Mouse (Mus musculus): ENCODE data around the gene Gpam. TPM values are rescaled to one million over a fixed set of nuclear protein-coding genes. Genes with fewer than 3 reads are reported as not detected.

Gpam gene
- polyA plus RNA-seq, 1 experiment from 2014 or later: 24.7 TPM

DNA sequence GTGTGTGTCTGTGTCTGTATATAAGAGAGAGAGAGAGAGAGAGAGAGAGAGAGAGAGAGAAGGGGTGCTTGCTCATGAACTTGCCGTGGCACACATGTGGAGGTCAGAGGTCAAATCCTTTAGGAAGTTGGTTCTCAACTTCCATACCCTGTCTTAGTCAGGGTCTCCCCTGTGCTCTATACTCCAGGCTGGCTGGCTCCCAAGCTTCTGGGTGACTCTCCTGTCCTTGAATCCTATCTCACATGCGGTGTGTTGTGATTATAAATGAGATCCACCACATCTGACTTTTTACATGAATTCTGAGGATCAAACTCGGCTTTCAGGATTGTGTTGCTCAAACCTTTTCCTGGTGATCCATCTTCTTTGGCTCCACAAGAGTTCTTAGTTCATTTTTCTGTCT lies 5.4 kb upstream of the Gpam start:
- Histone ChIP-seq H3K27ac (ENCODE audit: low read length) (no peak overlapping the region), H3K4me3 (replicated peaks; ENCODE audit: low read length) (no peak overlapping the region), H3K27me3 (replicated peaks; ENCODE audit: control insufficient read depth, insufficient read depth, low read length) (no peaks in the 10 kb centered on the region), H3K36me3 (ENCODE audit: control insufficient read depth, insufficient read depth) (no peaks in the 10 kb centered on the region), H3K4me1 (replicated peaks; ENCODE audit: control insufficient read depth, insufficient read depth, low read length) (no peaks in the 10 kb centered on the region), H3K9ac (replicated peaks; ENCODE audit: low read depth, low read length) (no peak overlapping the region), H3K4me2 (ENCODE audit: low read length) (no peak overlapping the region), H3K9me3 (ENCODE audit: control insufficient read depth, low read length) (no peaks in the 10 kb centered on the region)
- no peak for ATAC-seq
- WGBS: 90% methylated on average over 3 of the region's 3 CpGs

DNA sequence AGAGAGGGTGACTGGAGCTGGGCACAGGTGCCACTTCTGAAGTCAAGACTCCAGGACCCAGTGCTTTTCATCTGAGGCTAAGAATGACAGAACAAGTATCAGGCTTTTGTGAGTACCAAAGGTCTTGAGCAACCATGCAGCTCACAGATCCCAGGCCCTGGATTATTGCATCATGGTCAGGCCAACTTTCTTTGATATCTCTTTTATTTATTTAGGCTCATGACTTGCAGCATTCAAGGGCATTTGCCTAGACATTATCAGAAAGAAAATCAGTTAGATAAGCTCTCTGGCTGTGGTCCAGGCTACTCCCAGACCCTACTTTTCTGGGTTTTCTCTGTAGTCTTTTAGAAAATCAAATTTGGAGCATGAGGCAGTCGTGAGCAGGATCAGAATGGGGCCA lies 4.7 kb upstream of the Gpam start:
- H3K27ac ChIP-seq (ENCODE audit: low read length): no peak overlapping the region
- no peaks in the 10 kb centered on the region for H3K4me1 ChIP-seq (replicated peaks; ENCODE audit: control insufficient read depth, insufficient read depth, low read length)
- 33% methylated on average over 1 of the region's 1 CpGs for WGBS
- H3K9ac ChIP-seq (replicated peaks; ENCODE audit: low read depth, low read length): no peak overlapping the region
- no peak overlapping the region for H3K4me3 ChIP-seq (replicated peaks; ENCODE audit: low read length)
- ATAC-seq: no peak
- H3K4me2 ChIP-seq (ENCODE audit: low read length): no peak overlapping the region
- no peaks in the 10 kb centered on the region for H3K36me3 ChIP-seq (ENCODE audit: control insufficient read depth, insufficient read depth)
- no peaks in the 10 kb centered on the region for H3K27me3 ChIP-seq (replicated peaks; ENCODE audit: control insufficient read depth, insufficient read depth, low read length)
- H3K9me3 ChIP-seq (ENCODE audit: control insufficient read depth, low read length): no peaks in the 10 kb centered on the region

DNA sequence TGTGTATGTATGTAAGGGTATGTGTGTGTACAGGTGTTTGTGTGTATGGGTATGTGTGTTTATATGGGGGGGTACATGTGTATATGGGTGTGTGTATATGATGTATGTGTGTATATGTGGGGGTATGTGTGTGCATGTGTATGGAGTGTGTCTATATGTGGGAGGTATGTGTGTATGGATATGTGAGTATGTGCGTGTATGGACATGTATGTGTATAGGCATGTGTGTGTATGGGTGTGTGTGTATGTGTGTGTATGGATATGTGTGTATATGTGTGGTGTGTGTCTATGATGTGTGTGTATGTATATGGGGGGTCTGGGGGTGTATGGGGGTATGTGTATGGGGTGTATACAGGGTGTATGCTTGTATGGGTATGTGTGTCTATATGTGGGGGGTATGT lies 1.4 kb upstream of the Gpam start:
- WGBS: 94% methylated on average over 1 of the region's 1 CpGs
- Histone ChIP-seq H3K27me3 (replicated peaks; ENCODE audit: control insufficient read depth, insufficient read depth, low read length) (no peaks in the 10 kb centered on the region), H3K27ac (ENCODE audit: low read length) (no peak overlapping the region), H3K4me3 (replicated peaks; ENCODE audit: low read length) (no peak overlapping the region), H3K36me3 (ENCODE audit: control insufficient read depth, insufficient read depth) (no peaks in the 10 kb centered on the region), H3K4me1 (replicated peaks; ENCODE audit: control insufficient read depth, insufficient read depth, low read length) (no peaks in the 10 kb centered on the region), H3K4me2 (ENCODE audit: low read length) (no peak overlapping the region), H3K9me3 (ENCODE audit: control insufficient read depth, low read length) (no peaks in the 10 kb centered on the region), H3K9ac (replicated peaks; ENCODE audit: low read depth, low read length) (no peak overlapping the region)
- no peak for ATAC-seq

DNA sequence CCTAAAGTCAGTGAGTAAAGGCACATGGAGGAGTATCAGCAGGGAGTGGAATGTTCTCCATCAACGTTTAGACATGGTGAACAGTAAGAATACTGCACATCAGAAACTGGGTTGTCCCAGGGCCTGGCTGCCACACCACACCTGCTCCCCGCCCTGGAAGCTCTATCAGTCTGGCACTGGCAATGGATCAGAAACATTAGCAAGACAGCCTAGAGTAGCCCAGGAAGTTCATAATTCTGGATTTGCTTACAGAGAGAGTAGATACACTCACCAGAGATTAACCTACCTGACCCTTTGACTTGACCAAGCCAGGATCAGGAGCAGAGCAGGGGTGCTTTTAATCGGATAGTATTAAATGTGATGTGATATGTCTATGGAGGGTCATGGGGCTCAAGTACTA lies 1.6 kb downstream of the Gpam start:
- H3K27me3 ChIP-seq (replicated peaks; ENCODE audit: control insufficient read depth, insufficient read depth, low read length): no peaks in the 10 kb centered on the region
- H3K4me3 ChIP-seq (replicated peaks; ENCODE audit: low read length): no peak overlapping the region
- no peaks in the 10 kb centered on the region for H3K9me3 ChIP-seq (ENCODE audit: control insufficient read depth, low read length)
- ATAC-seq: no peak
- no peak overlapping the region for H3K4me2 ChIP-seq (ENCODE audit: low read length)
- peaks cover 6% of the 10 kb centered on the region; the same call in 1 of the 2 replicates for H3K4me1 ChIP-seq (replicated peaks; ENCODE audit: control insufficient read depth, insufficient read depth, low read length)
- no peaks in the 10 kb centered on the region for H3K36me3 ChIP-seq (ENCODE audit: control insufficient read depth, insufficient read depth)
- no peak overlapping the region for H3K27ac ChIP-seq (ENCODE audit: low read length)
- WGBS: 92% methylated on average over 3 of the region's 3 CpGs
- no peak overlapping the region for H3K9ac ChIP-seq (replicated peaks; ENCODE audit: low read depth, low read length)

DNA sequence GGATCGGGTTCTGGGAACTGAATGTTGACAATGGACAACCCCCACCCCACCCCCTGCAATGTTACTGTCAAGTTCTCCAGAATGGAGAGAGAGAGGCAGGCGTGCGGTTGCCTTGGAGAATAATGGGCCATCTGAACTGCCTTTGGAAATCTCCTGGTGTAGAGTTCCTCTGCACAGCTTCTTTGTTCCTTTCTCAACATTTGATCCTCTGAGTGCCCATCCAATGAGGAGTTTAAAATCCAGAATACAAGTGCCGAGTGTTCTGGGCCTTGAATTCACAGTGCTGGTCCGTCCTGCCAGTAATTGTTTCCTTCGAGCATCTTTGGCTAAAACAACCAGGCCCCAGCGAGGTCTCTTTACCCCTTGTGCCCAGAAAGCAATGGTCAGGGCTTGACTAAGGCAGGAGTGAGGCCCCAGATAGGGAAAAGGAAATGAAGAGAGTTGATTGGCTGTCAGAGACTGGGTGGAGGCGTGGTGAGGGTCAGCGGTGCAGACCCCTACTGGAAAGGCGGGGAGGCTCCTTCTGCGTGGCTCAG lies 4.0 kb downstream of the Gpam start:
- H3K4me3 ChIP-seq (replicated peaks; ENCODE audit: low read length): no peak overlapping the region
- H3K9ac ChIP-seq (replicated peaks; ENCODE audit: low read depth, low read length): no peak overlapping the region
- H3K27me3 ChIP-seq (replicated peaks; ENCODE audit: control insufficient read depth, insufficient read depth, low read length): no peaks in the 10 kb centered on the region
- no peak overlapping the region for H3K4me2 ChIP-seq (ENCODE audit: low read length)
- peaks cover 6% of the 10 kb centered on the region; the same call in 1 of the 2 replicates for H3K4me1 ChIP-seq (replicated peaks; ENCODE audit: control insufficient read depth, insufficient read depth, low read length)
- H3K9me3 ChIP-seq (ENCODE audit: control insufficient read depth, low read length): no peaks in the 10 kb centered on the region
- WGBS: 19% methylated on average over 11 of the region's 11 CpGs
- H3K36me3 ChIP-seq (ENCODE audit: control insufficient read depth, insufficient read depth): no peaks in the 10 kb centered on the region
- 0 out of 2 replicates have a peak, but pooled peaks have one; percentile 15 for ATAC-seq
- H3K27ac ChIP-seq (ENCODE audit: low read length): no peak overlapping the region

DNA sequence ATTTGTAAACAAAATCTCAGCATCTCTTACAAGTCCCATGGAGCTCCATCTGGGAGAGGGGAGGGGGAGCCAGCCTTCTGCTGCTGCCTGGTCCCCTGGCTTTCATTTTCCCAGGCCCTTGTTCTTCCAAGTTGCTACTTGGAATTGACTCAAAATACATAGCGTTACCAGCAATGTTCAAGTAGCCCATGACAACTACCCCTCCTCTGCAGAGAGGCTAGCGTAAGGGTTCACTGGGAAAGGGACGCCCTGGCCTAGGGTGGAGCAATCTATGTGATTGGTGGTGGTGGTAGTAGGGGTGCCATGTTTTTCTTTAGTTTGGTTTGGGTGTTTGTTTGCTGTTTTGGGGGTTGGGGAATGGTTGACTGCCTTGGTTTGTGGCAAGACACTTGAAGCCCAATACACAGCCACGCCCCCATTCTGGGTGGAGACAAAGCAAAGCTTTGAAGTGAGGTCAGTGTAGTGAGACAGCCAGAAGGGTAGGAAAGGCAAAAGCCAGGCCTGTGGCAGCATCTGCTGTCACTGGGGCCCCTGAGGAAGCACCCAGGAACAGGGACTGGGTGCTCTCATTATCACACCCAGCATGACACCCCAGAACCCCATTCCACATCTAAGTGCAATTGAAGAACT lies 4.6 kb downstream of the Gpam start:
- H3K9ac ChIP-seq (replicated peaks; ENCODE audit: low read depth, low read length): no peak overlapping the region
- peaks cover 6% of the 10 kb centered on the region; the same call in 1 of the 2 replicates for H3K4me1 ChIP-seq (replicated peaks; ENCODE audit: control insufficient read depth, insufficient read depth, low read length)
- H3K36me3 ChIP-seq (ENCODE audit: control insufficient read depth, insufficient read depth): no peaks in the 10 kb centered on the region
- no peak overlapping the region for H3K4me2 ChIP-seq (ENCODE audit: low read length)
- 75% methylated on average over 4 of the region's 4 CpGs for WGBS
- H3K27ac ChIP-seq (ENCODE audit: low read length): no peak overlapping the region
- peak; percentile 18; the same call in 1 of the 2 replicates for ATAC-seq
- no peak overlapping the region for H3K4me3 ChIP-seq (replicated peaks; ENCODE audit: low read length)
- H3K27me3 ChIP-seq (replicated peaks; ENCODE audit: control insufficient read depth, insufficient read depth, low read length): no peaks in the 10 kb centered on the region
- no peaks in the 10 kb centered on the region for H3K9me3 ChIP-seq (ENCODE audit: control insufficient read depth, low read length)

DNA sequence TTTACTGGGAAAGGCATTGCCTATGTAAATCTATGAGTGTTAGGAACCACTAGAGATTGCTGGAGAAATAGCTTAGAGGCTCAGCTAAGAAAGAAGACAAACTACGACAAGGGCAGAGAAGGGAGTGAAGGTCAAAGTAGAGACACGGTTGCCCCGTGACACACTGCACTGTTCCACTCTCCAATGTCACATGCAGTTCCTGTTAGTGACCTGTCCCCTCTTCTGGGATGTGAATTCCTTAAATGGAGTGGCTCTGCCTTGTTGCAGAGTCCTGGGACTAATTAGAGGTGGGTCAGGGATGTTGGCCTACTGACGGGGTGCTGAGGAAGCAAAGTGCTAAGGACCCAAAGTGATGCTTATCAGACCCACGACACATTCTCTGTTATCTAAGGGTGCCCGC lies 5.2 kb downstream of the Gpam start:
- peaks cover 6% of the 10 kb centered on the region; the same call in 1 of the 2 replicates for H3K4me1 ChIP-seq (replicated peaks; ENCODE audit: control insufficient read depth, insufficient read depth, low read length)
- no peak for ATAC-seq
- H3K4me3 ChIP-seq (replicated peaks; ENCODE audit: low read length): no peak overlapping the region
- H3K9me3 ChIP-seq (ENCODE audit: control insufficient read depth, low read length): no peaks in the 10 kb centered on the region
- H3K36me3 ChIP-seq (ENCODE audit: control insufficient read depth, insufficient read depth): no peaks in the 10 kb centered on the region
- no peak overlapping the region for H3K9ac ChIP-seq (replicated peaks; ENCODE audit: low read depth, low read length)
- no peak overlapping the region for H3K4me2 ChIP-seq (ENCODE audit: low read length)
- 85% methylated on average over 6 of the region's 6 CpGs for WGBS
- H3K27ac ChIP-seq (ENCODE audit: low read length): no peak overlapping the region
- H3K27me3 ChIP-seq (replicated peaks; ENCODE audit: control insufficient read depth, insufficient read depth, low read length): no peaks in the 10 kb centered on the region

DNA sequence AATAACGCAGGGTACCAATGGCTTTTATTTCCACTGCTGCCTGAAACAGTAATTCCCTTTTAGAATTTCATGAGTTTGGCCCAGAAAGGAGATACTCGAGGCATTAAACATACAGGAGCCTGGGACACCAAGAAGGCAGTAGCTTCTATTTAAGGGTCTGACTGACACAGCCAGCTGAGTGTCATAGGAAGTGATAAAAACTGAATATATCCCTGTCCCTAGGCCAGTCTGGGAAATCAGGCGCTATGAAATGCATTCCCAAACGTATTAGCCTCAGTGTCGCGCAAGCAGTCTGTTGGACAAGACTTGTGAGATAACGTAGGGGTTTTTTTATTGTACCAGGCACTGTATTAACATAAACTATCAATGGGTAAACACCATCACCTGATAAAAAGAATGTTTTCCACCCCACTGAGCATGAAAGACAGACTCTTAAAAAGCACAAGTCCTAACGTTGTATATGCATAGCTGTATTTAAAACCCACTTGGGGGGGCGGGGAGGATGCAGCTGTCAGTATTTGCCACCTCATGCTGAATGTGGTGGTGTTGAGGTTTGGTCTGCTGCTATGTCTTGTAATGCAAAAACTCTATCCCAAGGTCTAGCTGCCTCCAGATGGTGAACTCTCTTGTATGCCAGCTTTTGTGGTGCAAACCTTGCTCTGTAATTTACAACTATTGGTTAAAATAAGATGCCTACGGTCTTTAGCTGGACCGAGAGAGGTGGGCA lies 6.4 kb downstream of the Gpam start:
- Histone ChIP-seq H3K27ac (ENCODE audit: low read length) (no peak overlapping the region), H3K9ac (replicated peaks; ENCODE audit: low read depth, low read length) (no peak overlapping the region), H3K27me3 (replicated peaks; ENCODE audit: control insufficient read depth, insufficient read depth, low read length) (no peaks in the 10 kb centered on the region), H3K36me3 (ENCODE audit: control insufficient read depth, insufficient read depth) (no peaks in the 10 kb centered on the region), H3K4me1 (replicated peaks; ENCODE audit: control insufficient read depth, insufficient read depth, low read length) (peaks cover 6% of the 10 kb centered on the region; the same call in 1 of the 2 replicates), H3K9me3 (ENCODE audit: control insufficient read depth, low read length) (no peaks in the 10 kb centered on the region), H3K4me3 (replicated peaks; ENCODE audit: low read length) (no peak overlapping the region), H3K4me2 (ENCODE audit: low read length) (no peak overlapping the region)
- ATAC-seq: no peak
- 36% methylated on average over 11 of the region's 11 CpGs for WGBS

DNA sequence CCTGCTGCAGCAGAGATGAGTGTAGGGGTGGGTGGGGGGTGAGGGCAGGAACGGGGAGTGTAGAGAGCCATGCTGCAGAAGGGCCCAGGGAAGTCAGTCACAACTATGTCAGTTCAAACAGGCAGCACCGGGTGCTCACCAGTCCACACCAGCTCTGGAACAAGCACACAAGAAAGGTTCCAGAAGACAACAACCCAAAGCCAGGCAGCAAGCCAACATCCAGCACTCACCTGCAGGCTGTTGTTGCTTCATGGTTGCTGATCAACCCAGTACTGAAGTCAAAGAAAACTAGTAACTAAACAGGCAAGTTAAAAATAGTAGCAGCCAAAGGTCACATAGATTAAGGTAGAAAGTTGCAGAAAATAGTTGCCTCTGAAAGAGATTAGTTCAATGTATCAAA lies 7.5 kb downstream of the Gpam start:
- no peak for ATAC-seq
- no peak overlapping the region for H3K27ac ChIP-seq (ENCODE audit: low read length)
- no peaks in the 10 kb centered on the region for H3K9me3 ChIP-seq (ENCODE audit: control insufficient read depth, low read length)
- no peak overlapping the region for H3K4me3 ChIP-seq (replicated peaks; ENCODE audit: low read length)
- peaks cover 6% of the 10 kb centered on the region; the same call in 1 of the 2 replicates for H3K4me1 ChIP-seq (replicated peaks; ENCODE audit: control insufficient read depth, insufficient read depth, low read length)
- no peak overlapping the region for H3K9ac ChIP-seq (replicated peaks; ENCODE audit: low read depth, low read length)
- H3K4me2 ChIP-seq (ENCODE audit: low read length): no peak overlapping the region
- H3K27me3 ChIP-seq (replicated peaks; ENCODE audit: control insufficient read depth, insufficient read depth, low read length): no peaks in the 10 kb centered on the region
- H3K36me3 ChIP-seq (ENCODE audit: control insufficient read depth, insufficient read depth): no peaks in the 10 kb centered on the region
- WGBS: 75% methylated on average over 2 of the region's 2 CpGs
